Mouse (Mus musculus): ENCODE results near the gene Msi1. TPM values are rescaled to one million over a fixed set of nuclear protein-coding genes. Genes with fewer than 3 reads are reported as not detected.

Msi1 gene
- polyA plus RNA-seq, 1 experiment = not detected

DNA sequence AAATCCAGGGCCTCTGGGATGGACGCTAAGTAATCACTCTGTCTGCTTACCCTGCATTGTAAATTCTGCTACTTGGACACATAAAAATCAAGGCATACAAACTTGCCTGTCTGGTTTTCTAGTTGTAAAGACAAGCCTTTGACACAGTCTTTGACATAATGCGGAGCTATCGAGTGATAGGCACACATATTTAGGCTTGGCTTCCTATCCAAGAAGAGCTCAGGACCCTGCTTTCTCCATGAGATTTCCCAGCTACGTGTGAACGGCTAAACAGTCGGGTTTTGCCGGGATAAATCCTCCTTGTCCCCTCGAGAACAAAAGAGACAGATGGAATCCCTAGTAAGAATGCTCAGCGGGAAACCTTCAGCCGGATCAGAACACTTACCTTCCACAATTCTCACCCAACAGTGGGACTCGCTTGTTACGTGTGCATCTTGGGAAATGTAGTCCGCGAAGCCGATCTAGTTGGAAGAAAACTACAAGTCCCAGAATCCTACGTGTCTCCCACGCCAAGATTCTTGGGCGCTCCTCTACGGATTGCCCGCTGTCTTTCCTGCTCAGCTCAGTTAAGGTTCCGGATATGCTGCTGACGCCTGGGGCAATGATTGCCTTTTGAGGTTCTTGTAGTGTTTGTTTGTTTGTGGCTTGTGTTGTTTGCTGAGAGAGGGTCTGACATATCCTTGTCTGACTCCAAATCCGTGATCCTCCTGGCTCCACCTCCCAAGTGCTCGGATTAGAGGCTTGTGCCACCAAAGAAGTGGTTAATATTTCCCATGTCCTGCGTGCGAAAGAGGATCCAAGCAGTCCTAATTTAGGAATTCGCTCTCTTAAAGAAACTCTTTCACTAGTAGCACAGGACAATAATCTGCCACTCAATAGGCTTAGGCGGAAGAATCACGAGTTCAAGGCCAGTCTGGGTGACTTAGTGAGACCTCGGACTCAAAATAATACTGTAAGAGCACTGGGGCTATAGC, 54.8 kb downstream of the Msi1 start, which contains the start of gene Sirt4:
Gene Sirt4 (minus strand): TSS at position 779 of the 974 bp plus-strand sequence.
- Histone ChIP-seq H3K4me3 (ENCODE audit: insufficient read depth, low read depth, low read length) (peak within 1 kb of the TSS; percentile 59), H3K27ac (ENCODE audit: insufficient read depth, low read depth, low read length) (peak within 1 kb of the TSS; percentile 96), H3K4me1 (ENCODE audit: control insufficient read depth, insufficient read depth, low read length) (peaks cover 20% of the 10 kb centered on the region)
- 3% methylated on average over 30 of the region's 30 CpGs for WGBS
- TF ChIP-seq POLR2A (IDR thresholded peaks at IDR 0.05; ENCODE audit: insufficient read depth, low read depth, low read length) = peak; percentile 75; the same call in 1 of the 2 replicates
- TF ChIP-seq CTCF (IDR thresholded peaks at IDR 0.05; ENCODE audit: insufficient read depth, low read depth, low read length) = no peak

GRCm38 (mm10) chr5:115484996-115485395, 55.6 kb downstream of the Msi1 start:
- H3K27ac ChIP-seq (ENCODE audit: insufficient read depth, low read depth, low read length) = no peak overlapping the region
- H3K4me3 ChIP-seq (ENCODE audit: insufficient read depth, low read depth, low read length) = peak overlapping the region; percentile 59; the same call in 1 of the 2 replicates
- H3K4me1 ChIP-seq (ENCODE audit: control insufficient read depth, insufficient read depth, low read length) = peaks cover 19% of the 10 kb centered on the region
- 66% methylated on average over 5 of the region's 5 CpGs for WGBS
- no peak for TF ChIP-seq POLR2A (IDR thresholded peaks at IDR 0.05; ENCODE audit: insufficient read depth, low read depth, low read length)
- TF ChIP-seq CTCF (IDR thresholded peaks at IDR 0.05; ENCODE audit: insufficient read depth, low read depth, low read length) = no peak

GRCm38 (mm10) chr5:115485489-115486205, 56.2 kb downstream of the Msi1 start:
- Histone ChIP-seq H3K27ac (ENCODE audit: insufficient read depth, low read depth, low read length) (no peak overlapping the region), H3K4me1 (ENCODE audit: control insufficient read depth, insufficient read depth, low read length) (peaks cover 16% of the 10 kb centered on the region), H3K4me3 (ENCODE audit: insufficient read depth, low read depth, low read length) (no peak overlapping the region)
- 85% methylated on average over 18 of the region's 18 CpGs for WGBS
- TF ChIP-seq CTCF (IDR thresholded peaks at IDR 0.05; ENCODE audit: insufficient read depth, low read depth, low read length) (no peak), POLR2A (IDR thresholded peaks at IDR 0.05; ENCODE audit: insufficient read depth, low read depth, low read length) (no peak)

GRCm38 (mm10) chr5:115486726-115487125, 57.3 kb downstream of the Msi1 start:
- TF ChIP-seq CTCF (IDR thresholded peaks at IDR 0.05; ENCODE audit: insufficient read depth, low read depth, low read length) (no peak), POLR2A (IDR thresholded peaks at IDR 0.05; ENCODE audit: insufficient read depth, low read depth, low read length) (no peak)
- no peak overlapping the region for H3K27ac ChIP-seq (ENCODE audit: insufficient read depth, low read depth, low read length)
- WGBS = 60% methylated on average over 4 of the region's 4 CpGs
- peaks cover 18% of the 10 kb centered on the region for H3K4me1 ChIP-seq (ENCODE audit: control insufficient read depth, insufficient read depth, low read length)
- no peak overlapping the region for H3K4me3 ChIP-seq (ENCODE audit: insufficient read depth, low read depth, low read length)

DNA sequence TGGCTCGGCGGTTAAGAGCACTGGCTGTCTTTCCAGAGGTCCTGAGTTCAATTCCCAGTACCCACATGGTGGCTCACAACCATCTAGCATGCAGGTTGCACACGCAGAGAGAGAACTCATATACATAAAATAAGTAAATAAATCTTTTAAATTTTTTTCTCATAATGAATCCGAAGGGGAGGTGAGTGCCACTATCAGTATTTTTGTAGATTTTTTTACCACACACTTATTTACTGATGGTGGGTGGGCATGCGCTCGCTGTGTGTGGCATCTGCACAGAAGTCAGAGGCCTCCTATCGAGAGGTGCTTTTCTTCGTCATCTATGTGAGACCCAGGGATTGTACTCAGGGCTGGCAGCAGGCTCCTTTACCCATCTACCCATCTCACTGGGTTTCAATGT, 58.0 kb downstream of the Msi1 start:
- TF ChIP-seq POLR2A (IDR thresholded peaks at IDR 0.05; ENCODE audit: insufficient read depth, low read depth, low read length) = no peak
- TF ChIP-seq CTCF (IDR thresholded peaks at IDR 0.05; ENCODE audit: insufficient read depth, low read depth, low read length) = no peak
- H3K4me3 ChIP-seq (ENCODE audit: insufficient read depth, low read depth, low read length) = no peak overlapping the region
- peaks cover 19% of the 10 kb centered on the region for H3K4me1 ChIP-seq (ENCODE audit: control insufficient read depth, insufficient read depth, low read length)
- WGBS = 80% methylated on average over 8 of the region's 8 CpGs
- H3K27ac ChIP-seq (ENCODE audit: insufficient read depth, low read depth, low read length) = no peak overlapping the region

DNA sequence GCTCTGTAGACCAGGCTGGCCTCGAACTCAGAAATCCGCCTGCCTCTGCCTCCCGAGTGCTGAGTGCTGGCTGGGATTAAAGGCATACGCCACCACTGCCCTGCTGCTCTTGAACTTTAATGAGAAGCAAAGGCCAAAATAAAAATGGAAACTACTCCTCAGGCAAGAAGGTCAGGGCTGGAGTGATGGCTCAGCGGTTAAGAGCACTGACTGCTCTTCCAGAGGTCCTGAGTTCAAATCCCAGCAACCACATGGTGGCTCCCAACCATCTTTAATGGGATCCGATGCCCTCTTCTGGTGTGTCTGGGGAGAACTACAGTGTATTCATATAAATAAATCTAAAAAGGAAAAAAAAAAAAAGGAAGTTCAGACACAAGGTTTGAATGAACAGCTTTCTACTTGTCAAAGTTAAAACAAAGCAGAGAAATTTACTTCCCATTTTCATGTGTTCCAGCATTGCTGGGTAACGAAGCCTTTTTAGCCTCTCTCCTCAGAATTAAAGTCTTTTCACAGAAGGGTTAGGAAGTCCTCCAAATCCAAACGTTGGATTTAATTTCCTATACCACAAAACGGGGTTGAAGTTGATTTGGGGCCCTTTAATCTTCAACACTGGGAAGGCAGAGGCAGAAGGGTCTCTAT, 58.7 kb downstream of the Msi1 start:
- Histone ChIP-seq H3K4me3 (ENCODE audit: insufficient read depth, low read depth, low read length) (no peak overlapping the region), H3K4me1 (ENCODE audit: control insufficient read depth, insufficient read depth, low read length) (peaks cover 12% of the 10 kb centered on the region), H3K27ac (ENCODE audit: insufficient read depth, low read depth, low read length) (no peak overlapping the region)
- 76% methylated on average over 9 of the region's 9 CpGs for WGBS
- TF ChIP-seq CTCF (IDR thresholded peaks at IDR 0.05; ENCODE audit: insufficient read depth, low read depth, low read length) = no peak

DNA sequence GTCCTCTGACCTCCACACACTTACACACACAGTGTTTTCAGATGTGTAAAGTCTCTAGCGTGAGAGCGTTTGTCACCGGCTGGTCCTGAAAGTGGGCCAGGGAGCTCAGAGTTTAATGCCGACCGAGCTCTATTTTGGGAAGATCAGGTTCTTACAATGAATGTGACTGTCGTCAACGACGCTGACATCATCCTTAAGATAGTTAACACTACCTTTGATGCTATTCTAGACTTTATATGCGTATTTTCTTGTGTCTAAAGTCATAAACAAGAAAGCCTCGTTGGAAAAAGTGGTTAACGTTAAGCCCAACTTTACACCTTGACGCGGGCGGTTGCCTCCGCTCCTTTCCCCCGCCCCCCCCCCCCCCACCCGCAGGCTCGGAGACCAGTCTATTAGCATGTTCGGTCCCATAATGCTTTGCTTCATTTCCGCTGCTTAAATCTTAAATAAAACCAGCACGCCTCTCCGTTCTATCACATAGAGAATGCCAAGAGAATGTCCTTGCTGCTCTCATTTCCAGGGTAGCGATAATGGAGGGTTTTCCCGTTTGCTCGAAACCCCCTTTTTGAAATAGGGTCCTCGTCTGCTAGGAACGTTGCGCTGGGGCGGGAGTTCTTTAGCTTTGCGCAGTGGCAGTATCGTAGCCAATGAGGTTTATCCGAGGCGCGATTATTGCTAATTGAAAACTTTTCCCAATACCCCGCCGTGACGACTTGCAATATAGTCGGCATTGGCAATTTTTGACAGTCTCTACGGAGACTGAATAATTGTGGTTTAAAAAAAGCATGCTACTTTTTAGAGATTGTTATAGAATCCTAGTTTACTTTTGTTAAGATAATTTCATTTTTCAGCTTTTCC, 59.7 kb downstream of the Msi1 start:
- TF ChIP-seq CTCF (IDR thresholded peaks at IDR 0.05; ENCODE audit: insufficient read depth, low read depth, low read length) = no peak
- peak; percentile 74 for TF ChIP-seq POLR2A (IDR thresholded peaks at IDR 0.05; ENCODE audit: insufficient read depth, low read depth, low read length)
- H3K4me3 ChIP-seq (ENCODE audit: insufficient read depth, low read depth, low read length) = peak overlapping the region; percentile 35
- peak overlapping the region; percentile 100 for H3K27ac ChIP-seq (ENCODE audit: insufficient read depth, low read depth, low read length)
- peaks cover 13% of the 10 kb centered on the region for H3K4me1 ChIP-seq (ENCODE audit: control insufficient read depth, insufficient read depth, low read length)
- WGBS = under 1% methylated on average over 39 of the region's 39 CpGs

All from olfactory bulb, adult 2 months (tissue).